Mouse (Mus musculus) kidney, adult 9 months (tissue): Measurements from ENCODE around the gene Hs3st3a1.

Experiments
- DNase-seq: peaks from one replicate; pipeline ENCODE4 v3.0.0; 2022

Gene Hs3st3a1

DNA sequence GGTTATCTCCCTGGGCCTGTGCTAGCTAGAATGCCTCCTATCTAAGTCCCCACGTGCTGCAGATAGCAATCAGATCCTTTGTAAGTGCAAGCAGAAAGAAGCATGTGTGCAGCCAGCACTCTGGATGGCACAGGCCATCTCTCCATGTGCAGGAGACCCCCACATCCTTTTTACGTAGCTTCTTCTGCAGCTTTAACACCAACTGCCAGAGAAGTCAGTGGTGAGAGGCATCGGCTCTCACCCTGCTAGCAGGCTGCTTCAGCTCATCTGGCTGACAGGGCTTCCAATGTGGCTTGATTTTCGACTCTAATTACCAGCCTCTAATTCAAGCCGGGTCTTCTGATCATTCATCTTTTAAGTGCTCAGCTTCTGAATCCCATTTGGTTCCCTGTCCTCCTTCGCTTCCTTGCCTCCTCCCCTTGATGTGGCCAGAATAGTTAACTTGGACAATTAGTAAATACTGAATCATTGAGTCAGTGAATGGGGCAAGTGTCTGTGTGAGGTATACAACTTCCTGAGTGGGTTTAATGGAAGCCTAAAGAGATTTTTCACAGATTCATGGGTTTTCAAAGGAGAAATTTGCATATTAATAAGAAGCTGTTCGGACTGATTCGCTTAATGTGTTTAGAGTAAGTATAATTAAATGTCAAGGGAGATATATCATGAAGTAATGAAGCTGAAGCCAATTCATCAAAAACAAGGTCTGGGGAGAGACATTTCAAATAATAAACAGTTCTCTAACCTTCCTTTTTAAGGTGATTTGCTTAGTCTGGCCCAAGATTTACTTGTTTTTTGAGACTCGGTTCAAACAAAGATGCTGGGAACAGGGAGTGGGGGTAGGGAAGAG lies 54.7 kb downstream of the Hs3st3a1 start:
- no peak for DNase-seq

DNA sequence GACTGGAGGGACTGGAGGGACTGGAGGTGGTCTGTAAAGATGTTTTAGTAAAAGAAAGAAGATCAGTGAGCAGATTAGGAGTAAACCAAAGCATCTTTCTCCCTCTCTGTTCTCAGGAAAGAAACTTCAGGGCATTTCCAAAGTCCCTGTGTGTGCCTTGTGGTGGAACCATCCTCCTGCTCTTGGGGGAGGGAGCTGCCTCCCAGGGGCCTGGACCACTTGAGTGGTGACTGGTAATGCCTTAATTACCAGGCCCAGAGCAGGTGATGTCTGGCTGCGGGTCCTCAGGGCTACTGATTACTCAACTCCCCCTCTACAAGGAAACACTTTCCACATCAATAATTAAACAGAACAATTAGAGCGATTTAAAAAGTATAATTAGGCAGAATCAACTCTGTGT lies 59.3 kb downstream of the Hs3st3a1 start:
- no peak for DNase-seq

DNA sequence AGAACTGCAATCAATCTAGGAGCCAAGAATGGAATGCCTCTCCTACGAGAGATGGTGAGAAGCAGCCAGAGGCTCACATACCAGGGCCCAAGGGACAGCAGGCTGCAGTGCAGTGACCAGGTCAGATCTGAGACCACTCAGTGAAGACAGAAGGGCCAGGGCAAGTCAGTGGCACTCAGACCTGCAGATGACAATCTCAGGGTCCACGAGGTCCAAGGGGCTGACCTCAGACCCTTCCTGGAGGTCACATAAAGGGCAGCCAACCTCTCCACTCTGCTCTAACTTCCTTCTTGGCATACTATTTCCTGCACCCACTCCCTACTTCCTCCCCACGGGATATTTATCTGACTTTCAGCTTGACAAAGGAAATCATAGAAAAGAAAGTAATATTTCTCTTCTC lies 60.8 kb downstream of the Hs3st3a1 start:
- DNase-seq = peak; percentile 12

DNA sequence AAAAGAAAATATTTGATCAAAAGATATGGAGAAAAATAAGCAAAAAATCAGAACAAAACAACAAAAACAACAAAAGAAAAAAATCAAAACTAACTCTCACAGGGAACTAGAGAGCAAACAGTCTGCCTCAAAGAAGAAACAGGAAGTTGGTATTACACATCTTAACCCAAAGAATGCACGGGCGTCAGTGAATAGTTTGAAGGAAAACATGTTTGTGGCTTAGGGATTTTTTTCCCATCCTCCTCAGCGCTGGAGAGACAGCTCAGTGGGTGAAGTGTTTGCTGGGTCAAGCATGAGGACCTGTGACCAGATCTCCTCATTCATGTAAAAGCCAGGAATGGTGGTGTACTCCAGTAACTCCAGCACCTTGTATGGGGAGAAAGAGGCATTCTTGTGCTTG lies 61.5 kb downstream of the Hs3st3a1 start:
- DNase-seq = no peak

DNA sequence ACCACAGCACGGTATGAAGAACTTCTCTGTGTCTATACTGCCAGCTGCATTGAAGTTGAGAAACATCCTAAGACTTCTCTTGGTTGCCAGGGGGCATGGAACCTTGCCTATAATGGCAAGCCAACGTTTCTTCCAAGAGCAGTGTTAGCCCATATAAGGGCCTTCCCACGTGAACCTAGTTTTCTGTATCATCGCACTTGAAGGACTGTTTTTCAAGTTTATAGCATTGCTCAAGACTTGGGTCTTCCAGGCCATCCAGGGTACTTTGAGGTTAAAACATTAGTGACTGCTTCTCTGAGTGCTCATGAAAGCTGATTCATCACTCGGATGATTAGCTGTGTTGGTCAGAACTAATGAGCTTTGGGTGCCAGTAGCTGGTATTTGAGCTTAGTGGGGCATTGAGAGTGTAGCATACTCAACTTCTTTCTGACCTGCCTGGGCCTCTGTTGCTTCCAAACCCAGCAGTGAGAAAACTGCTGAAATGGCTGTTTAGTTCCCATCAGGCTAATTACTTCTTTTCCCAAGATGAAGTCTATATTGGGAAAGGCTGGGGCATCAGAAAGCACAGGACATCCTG lies 65.5 kb downstream of the Hs3st3a1 start:
- DNase-seq = no peak

DNA sequence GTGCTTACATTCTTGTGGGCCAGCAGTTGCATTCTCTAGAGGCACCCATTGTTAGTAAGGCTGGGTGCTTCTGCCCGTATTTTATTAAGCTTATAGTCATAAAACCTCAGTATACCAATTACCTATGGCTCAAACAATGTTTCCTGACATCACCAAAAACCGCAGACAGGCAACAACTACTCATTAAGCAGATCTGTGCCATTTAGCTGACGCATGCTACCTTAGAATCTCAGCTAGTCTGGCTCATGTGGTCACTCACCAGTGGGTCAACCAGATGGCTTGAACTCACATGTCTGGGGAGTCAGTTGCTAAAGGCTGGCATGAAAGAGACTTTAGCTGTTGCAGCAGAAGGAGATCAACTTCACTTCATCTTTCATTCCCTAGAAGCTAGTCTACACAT lies 67.9 kb downstream of the Hs3st3a1 start:
- no peak for DNase-seq

DNA sequence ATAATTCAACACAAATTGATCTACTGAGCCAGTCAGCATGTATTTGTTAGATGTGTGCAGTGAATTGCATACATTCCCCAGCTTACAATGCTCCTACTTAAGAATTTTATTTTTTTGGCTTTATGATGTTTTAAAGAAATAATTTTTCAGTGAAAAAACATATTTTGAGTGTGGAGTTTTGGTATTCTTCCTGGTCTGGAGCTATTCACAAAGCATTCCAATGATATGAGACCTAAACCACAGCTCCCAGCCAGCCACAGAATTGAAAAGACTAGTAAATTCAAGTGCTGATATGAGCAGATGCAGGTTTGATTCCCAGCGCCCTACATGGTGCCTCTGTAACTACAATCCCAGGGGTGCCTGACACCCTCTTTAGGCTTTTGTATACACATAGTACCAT lies 70.8 kb downstream of the Hs3st3a1 start:
- DNase-seq = no peak

DNA sequence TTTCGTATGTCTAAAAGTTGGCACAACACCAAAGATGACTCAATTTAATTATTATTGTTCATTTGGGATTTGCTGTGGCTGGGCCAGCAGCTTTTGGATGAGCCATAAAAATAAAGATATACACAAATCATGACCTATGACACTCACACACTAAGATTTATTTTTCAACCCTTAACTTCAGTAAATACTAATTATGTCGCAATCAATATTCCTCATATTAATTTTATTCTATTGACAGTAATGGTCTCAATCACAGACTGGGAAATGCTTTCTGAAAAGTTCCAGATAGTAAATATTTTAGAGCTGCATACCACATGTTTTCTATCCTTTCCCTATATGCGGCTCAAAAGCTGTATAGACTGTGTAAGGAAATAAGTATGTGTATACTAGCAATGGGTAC lies 71.9 kb downstream of the Hs3st3a1 start:
- no peak for DNase-seq

DNA sequence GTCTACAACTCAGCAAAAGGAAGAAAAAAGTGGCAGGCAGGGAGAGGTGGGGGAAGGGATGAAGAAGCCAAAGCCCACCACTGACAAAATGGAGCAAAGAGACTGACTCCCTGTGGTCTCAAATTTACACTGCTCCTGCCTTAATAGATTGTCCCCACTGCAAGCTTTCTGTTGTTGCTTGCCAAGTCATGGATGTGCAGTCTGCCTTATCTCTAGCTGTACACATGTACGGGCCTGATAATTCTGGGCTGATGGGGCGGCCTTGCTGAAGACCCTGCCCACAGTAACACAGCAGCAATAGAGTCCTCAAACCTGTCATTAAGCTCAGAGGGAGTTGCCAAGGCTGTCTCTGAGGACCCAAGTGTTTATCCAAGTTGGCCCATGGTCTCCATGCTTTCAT lies 74.0 kb downstream of the Hs3st3a1 start:
- DNase-seq = no peak

DNA sequence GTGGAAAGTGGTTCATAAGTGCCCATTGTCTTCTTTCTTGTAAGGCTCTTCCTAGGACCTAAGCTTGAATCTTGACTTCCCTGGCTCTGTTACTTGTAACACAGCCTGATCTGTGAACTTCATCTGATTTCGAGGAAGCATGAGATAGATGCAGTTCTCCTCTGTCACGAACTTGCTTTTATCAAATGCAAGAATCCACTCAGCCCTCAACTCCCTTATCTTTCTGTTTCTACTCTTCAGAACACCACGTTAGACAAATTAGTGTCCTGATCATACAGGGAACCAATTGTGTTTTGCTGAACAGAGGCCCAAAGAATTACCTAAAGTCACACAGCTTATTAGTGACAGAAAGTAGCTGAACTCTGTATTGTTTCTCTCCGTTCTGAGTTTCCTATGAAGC lies 77.2 kb downstream of the Hs3st3a1 start:
- no peak for DNase-seq

DNA sequence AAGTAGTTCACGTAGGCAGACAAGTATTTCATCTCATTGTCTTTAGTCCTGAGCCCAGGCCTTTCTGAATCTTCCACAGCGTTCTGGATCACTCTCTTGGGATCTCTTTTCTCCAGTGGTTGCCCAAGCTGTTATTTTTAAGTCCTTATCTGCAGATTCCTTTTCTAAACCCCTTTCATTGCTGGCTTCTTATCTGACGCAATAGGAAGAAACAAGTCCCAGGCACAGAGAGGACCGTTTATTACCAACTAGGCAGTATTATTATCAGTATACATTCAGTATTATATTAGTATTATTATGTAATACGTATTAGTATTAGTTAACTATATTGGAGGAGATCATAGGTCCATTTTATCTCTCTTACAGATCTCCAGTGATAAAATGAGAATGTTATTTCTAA lies 78.3 kb downstream of the Hs3st3a1 start:
- DNase-seq = no peak

DNA sequence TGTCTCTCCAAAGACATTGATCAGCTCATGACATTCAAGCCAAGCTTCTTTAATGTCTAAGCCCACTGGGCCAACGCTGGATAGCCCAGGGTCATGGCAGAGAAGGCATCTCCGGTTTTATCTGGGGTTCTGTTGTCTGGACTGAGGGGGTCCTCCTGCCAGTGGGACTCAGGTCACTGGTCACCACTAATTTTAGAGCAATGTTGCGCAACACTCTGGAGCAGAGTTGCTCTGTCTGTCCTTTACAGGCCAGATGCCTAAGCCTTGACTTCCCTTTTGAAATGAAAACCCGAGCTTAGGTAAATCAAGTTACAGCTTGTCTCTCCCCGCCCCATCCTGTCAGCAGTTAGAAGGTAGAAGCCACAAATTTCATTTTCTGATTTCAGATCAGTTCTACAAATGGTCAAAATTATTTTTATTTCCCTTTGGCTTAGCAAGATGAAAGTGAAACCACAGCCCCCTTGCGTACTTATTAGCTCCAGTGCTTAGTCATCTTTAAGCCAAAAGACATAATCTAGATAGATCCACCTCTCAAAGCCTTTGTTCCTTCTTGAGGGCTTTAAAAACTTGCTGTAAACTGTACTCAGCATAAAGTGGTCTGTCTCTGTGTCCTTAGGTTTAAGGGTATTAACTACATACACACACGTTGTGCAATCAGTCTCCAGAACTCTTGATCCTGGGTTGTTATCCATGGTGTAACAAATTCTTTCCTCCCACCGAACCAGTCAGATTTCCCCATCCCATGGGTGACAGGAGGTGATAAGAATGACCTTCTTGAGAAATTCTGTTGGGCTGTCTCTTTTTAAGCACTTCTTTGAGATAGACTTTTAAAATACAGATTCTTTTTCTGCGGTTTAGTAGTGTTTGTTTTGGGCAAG lies 81.8 kb downstream of the Hs3st3a1 start:
- DNase-seq = no peak

DNA sequence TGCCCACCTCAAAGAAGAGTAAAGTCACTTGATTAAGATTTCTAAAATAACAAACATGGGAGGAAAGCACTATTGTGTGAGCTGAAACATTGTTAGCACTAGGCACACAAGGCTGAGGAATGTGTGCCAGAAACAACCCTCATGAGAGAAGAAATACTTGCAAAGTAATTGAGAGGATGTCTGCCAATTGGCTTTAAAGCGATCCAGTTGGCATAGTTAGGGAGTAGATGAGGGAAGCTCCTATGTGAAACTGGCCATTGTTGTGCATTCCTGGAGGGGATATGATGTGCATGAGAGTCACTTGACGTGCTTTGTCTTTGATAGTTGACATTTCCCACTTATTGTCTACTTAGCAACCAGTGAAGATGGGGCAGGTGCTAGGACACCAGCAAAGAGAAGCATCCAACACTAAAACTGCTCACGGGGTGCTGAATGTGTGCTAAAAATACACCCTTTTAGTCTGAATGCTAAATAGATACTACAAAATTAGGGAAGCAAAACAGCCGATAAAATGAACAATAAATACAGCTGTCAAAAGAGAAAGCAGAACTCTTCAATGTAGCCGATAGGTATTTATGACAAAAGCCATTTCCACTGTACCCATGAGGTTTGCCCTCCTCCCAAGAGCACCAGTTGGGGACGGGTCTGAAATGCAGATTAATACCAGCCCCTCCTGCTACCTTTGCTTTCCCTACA lies 83.2 kb downstream of the Hs3st3a1 start:
- DNase-seq = no peak

DNA sequence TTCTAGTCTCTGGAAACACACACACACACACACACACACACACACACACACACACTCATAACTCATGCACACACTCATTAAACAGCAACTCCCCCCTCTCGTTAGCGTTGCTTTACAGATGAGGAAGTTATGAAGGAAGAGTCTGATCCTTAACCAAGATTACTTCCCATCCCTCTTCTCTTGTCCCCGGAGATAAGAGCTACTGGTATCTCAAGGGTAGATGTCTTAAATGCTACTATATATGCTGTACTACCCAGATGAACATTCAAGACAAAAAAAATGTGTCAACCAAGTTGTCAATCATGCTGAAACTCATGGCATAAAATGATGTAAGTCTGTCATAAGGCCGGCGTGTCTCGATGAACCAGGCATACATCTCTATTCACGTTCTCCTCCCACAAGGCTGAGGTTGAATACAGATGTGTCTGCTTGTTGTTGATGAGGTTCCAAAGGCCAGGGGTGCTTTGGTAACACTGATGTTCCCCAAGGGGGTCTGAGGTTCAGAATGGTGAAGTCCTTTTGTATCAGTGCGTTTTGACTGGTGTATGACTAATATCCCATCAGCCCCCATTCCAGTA lies 89.0 kb downstream of the Hs3st3a1 start:
- no peak for DNase-seq

DNA sequence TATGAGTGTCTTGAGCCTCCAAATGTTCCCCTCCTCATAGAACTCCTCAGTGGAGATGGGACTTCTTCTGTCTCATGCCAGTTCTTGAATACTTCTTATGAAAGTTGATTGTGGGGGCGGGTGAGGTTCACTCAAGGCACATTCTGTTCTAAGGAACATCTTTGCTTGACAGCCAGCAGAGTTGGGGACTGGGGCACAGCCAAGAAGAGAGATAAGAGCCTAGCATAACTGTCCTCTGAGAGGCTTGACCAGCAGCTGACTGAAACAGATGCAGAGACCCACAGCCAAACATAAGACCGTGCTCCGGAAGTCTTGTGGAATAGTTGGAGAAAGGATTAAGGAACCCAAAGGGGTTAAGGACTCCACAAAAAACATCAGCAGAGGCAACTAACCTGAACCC lies 102.1 kb downstream of the Hs3st3a1 start:
- no peak for DNase-seq

DNA sequence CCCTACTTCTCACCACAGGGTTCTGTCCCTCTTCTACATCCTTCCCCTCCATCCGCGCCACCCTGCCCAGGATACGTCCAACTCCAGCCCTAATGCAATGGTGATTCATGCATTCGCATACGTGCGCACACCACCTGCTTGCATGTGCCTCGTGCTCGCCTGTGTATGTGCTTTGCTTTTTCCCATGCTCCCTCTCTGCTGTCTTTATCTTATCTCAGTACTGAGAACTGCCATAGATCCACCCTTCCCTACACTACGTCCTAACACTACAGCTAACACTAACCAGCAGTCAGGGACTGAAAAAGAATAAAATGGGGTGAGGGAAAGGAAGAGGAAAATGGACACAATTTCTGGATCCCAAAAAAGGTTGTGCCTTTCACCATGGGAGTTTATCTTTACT lies 106.7 kb downstream of the Hs3st3a1 start:
- DNase-seq = no peak

DNA sequence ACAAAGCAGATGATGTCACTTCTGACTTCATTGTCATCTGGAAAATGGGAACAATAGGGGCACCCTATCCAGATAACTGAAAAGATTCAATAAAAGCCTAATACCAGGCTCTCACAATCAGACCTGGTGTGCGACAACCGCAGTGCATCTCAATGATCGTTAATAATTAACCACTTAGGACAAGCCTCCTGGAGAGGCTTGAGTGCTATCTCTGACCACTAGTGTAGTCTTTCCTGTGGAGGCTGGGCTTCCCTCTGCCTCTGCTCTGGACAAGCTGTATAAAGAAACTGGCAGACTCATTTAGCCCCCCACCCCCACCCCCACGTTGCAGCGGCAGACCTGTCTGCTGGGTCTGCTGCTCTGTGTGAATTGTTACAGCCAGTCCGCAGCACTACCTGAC lies 107.2 kb downstream of the Hs3st3a1 start:
- no peak for DNase-seq

DNA sequence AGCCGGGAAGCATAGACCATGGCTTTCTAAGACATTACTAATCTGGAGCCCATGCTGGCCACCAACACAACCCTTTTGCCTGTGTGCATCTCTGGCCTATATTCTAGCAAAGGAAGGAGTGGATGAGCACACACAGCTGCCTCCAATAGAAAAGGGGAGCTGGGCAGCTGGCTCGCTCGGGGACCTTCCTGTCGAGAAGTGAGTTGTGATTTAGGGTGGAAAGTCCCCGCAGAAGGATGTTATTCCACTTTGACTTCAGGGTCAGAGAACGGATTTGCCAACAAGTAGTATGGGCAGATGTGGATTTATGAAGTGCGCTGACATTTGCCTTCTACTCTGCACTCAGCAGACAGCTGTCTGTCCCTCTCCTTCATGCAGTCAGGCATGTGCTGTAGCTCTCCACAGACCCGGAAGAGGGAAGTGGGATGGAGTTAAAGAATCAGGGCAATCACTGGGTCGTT lies 108.1 kb downstream of the Hs3st3a1 start:
- DNase-seq = no peak

DNA sequence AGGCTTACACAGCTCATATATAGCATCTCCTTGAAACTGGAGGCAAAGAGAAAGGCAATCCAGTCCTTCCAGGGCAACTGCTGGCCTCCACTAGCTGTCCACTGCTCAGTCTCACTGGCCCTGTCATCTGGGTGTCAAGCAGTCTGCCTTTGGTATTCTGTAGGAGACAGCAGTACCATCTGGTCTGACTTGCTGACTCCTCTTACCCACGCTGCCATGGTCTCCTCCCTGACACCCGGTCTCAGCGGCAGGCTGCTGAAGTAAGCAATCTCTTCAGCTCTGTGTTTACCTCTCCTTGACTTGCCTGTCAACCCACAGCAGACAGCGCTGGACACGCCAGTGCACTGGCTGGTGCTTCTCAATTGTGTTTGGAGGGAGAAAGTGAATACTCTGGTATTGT lies 109.1 kb downstream of the Hs3st3a1 start:
- no peak for DNase-seq

DNA sequence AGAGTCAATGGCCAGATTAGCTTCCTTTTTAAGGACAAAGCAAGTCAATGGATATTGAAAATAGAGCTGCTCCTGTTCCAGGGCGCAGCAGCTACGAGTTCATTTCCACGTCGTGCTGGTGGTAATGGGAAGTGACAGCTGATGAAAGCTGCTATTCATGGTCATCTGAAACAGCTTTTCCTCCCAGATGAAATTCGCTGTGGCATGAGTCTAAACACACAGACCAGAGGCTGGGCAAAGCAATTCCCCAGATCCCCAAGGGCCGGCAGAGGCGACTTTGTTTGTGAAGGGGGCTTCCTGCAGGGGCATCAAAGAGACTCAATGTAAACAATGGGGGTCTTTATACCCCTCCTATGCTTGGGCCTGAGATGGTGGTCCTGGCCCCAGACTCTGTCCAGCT lies 114.2 kb downstream of the Hs3st3a1 start:
- DNase-seq = no peak

DNA sequence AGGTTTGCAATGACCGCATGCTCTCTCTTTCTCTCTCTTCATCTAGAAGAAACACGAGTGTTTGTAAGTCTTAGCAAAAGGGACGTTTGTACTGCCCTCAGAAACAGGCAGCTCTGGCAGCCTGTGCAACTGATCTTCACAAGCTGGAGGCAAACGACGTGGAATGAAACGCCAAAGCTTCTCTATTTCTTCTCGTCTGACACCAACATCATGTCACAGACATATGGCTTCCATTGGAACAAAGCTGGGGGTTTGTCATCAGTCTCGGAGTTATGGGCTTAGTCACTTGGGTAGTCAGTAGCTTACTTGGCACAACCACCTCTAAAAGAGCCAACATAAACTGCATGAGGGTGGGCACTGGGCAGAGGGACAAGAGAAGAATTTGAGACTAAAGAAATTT lies 114.8 kb downstream of the Hs3st3a1 start:
- DNase-seq = no peak

DNA sequence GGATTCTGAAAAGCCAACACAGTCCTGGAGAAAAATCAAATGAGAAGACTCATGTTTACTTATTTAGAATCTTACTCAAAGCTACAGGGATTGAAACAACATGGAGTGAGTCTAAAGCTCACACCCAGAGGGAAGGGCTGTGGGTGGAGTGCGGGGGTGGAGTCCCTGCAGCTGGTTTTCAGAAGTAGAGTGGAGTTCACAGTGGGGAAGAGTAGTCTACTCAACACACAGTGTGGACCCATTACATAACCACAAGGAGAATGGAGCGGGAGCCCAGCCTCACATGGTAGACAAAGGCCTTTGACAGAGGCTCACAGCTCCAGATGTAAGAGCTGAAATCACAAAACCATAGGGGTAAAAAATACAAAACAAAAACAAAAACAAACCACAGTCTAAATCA lies 123.2 kb downstream of the Hs3st3a1 start:
- DNase-seq = no peak

DNA sequence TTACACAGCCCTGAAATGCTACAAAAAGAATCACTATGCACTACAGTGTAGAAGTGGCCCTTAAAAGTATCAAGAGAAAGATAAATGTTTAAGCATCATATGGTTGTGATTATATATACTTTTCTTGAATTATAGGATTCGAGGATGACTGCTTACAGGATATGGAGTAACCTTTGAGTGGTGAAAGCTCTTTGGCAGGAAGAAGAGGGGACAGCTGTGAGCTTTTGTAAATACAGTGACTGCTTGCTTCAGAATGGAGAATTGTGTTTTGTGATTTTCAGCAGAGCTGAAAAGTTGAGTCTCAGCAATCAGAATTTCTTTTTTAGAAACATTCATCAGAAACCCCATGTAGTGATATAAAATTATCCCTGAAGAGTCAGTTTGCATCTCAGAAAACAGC lies 124.3 kb downstream of the Hs3st3a1 start:
- no peak for DNase-seq
